Mouse (Mus musculus): ENCODE measurements at regions not wholly inside any gene's neighbourhood (a gene's known extent, or its start where the extent isn't known, plus 50 kb on each side); places are given as distances from the start of the nearest gene placed in this dataset.

DNA sequence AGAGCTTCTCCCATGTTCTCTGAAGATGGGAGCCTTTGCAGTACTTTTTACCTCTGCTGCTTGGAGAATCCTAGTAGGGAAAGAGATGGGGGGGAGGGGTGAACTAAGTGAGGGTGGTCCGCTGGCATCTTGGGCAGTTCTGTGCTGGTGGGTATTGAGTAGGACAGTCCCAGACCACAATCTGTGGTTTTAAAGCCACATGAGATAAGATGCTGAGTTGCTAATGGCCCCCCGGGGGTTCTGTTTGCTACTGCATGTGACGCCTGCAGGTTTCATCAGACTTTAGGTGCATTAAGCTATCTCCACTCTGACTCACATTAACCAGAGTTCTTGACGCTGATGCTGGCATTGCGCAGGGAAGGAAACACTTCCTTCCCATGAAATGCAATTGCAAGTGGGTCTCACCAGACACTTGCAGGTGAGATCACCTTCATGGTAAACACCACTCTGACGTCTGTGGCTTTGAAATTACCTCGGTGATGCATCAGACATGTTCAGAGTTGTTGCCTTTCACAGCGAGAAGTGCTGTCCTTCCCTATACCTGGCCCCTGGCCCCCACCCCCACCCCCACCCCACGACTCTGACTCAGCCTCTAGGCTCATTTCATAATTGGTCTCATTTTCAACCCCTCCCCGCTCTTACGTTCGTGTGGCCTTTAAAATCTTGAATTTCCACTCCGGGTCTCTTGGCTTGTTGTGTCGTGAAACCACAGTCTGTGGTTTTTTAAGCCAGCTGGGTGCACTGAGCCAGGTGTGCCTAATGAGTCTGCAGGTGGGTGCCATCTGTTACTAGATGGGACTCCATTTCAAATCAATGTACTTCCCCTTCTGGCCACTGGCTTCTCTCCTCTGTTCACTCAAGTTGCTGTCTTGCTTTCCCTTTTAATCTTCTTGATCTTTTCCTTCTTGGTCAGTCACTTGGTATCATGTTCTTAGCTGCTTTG, 94.8 kb upstream of the Synm start:
- TF ChIP-seq CTCF (IDR thresholded peaks at IDR 0.05; ENCODE audit: control insufficient read depth, insufficient read depth, insufficient read length) (no peak), MAX (IDR thresholded peaks at IDR 0.05) (no peak), USF1 (IDR thresholded peaks at IDR 0.05; ENCODE audit: low read depth) (no peak), MYOG (IDR thresholded peaks at IDR 0.05; ENCODE audit: control insufficient read depth, extremely low read depth, insufficient read length) (no peak)
